Mouse (Mus musculus) kidney, postnatal 36 days (tissue): ENCODE measurements around the gene Slc25a42.
"Not testable (repeated sequence)": the region's sequence is repeated elsewhere in the genome, so short reads cannot be mapped to it uniquely, and the experiment has no call there.

Source experiments
- DNase-seq, 2 experiments: peaks; one replicate each; pipeline ENCODE4 v3.0.0; 2021 to 2022; ENCODE audit warnings: mixed read lengths in 2 of 2

The Slc25a42 gene

GRCm38 (mm10) chr8:70212112-70213055 is at the start of gene Slc25a42:
TSS of gene Slc25a42 (minus strand) at chr8:70212305.
- peak; percentile 98 to 100 for DNase-seq

DNA sequence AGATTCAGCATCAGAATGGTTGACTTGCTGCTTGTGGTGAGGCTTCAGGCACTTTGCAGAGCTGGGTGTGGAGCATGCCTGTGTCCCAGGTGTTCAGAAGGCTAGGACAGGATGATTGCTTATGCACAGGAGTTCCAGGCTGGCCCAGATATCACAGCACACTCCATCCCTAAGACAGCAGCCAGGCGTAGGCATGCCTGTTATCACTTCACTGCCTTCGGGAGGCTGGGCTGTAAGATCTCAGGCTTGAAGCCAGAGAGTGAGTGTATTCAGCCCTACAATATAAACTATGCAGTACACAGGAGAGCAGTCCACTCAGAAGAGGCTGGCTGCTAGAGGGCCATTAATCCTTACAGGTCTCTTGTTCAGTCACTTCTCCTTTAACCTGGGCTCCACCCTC is 46.9 kb upstream of the Slc25a42 start:
- DNase-seq, result no peak

DNA sequence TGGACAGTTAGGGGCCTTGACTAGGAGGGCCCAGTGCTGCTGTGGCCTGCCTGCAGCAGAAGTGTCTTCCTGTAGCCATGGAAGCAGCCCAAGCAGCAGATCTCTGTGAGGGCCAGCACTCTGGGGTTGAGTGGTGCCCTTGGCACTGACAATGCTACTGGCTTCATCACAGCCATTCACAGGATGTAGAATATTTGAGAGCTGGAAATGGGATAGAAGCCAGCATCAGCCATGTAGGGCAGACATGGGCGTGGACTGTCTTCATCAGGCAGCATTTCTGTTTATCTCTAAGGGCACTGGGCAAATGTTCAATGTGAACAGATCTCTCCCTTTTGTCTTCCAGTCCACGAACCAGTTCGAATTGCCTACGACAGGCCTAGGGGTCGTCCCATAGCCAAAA is 46.5 kb upstream of the Slc25a42 start:
- DNase-seq, result no peak

DNA sequence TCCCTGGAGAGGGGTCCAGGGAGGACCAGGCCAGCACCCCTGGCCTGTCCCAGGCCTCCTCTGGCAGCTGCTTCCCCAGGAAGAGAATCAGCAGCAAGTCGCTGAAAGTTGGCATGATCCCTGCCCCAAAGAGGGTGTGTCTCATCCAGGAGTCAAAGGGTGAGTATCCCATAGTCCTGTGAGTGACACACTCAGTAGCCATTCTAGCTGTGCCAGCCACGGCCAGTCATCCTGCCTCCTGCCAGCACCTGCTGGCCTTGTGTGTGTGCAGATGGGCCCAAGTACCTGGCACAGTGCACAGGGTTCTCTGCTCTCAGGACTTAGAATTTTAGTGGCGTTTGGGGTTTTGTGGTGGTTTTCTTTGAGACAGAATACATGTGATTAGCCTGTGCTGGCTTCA is 45.4 kb upstream of the Slc25a42 start:
- DNase-seq, result no peak

DNA sequence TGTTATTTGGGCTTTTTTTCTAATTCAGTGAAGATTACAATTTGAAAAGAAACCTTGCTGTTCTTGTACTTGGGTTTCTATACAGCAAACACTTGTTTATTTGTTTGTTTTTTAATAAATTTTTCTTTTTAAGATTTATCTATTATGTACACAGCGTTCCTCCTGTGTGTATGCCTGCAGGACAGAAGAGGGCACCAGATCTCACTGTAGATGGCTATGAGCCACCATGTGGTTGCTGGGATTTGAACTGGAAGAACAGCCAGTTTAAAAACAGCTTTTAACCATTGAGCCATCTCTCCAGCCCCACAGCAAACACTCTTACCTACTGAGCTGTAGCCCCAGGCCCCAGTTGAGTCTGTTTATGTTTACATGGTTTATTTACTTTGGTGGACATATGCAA is 42.5 kb upstream of the Slc25a42 start:
- DNase-seq, result no peak

GRCm38 (mm10) chr8:70247841-70248240 is 35.7 kb upstream of the Slc25a42 start:
- DNase-seq, result no peak

GRCm38 (mm10) chr8:70246622-70247021 is 34.5 kb upstream of the Slc25a42 start:
- DNase-seq, result no peak

DNA sequence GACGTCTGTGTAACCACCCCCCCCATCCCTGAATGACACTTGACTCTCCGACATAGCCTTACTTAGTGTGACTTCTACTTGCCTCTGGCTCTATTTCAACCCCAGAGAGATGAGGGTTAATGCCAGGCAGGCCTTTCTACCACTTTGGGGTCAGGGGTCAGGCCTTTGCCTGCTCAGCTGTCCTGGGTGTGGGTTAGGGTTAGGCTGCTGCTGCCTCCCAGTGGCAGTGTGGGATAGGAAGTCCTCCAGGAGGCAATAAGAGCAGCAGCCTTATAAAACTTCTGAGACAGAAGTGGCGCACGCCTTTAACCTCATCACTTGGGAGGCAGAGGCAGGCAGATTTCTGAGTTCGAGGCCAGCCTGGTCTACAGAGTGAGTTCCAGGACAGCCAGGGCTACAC is 28.5 kb upstream of the Slc25a42 start:
- DNase-seq, result peak in 1 of 2 experiments; percentile 51

DNA sequence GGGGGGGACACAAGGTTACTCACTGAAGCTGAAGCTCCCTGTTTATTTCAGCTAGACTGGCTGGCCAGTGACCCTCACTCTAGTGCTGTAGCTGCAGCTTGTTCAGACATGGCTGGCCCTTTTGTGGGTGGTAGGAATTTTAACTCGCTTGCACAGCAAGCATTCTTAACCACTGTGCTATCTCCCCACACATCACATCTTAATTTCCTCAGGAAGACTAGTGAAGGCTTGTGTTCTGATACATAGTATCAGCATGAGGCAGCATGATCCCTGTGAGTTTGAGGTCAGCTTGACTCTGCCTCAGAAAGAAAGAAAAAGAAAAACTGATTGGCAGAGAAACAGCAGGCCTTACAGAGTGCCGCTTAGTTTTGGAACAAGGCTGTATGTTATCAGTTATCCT is 25.7 kb upstream of the Slc25a42 start:
- no peak for DNase-seq

GRCm38 (mm10) chr8:70234781-70235128 is 22.6 kb upstream of the Slc25a42 start:
- DNase-seq, result no peak

DNA sequence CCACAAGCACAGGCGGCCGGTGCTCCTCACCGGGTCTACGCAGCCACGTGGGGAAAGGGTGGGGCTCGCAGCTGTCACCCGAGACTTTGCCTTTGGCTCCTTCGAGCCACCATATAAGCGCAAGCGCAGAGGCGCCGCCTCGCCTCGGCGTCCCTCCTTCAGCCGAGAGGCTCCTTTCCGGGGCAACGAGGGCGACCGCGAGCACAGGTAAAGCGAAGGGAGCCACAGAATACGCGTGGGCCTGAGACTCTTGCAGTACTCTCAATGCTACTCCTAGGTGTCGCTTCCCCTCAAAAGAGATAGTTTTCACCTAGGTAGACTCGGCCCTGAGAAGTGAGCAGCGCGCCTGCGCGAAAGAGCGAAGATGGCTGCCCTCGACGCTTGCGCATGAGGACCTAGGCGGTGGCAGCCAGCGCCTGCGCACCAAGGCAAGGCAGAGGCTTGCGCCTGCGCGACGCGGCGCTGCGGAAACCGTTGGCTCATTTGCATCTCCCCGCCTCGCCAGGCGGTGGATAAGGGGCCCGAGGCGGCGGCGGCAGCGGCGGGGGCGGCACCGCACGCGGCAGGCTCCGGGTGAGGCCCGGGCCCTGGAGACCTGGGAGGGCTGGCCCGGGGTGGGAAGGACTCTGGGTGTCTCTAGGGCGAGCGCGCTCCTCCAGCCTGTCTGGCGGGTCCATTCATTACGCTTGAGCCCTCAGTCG is 22.1 kb upstream of the Slc25a42 start, which contains the start of the genes Sugp2 and Armc6:
TSS of gene Sugp2 (plus strand) at position 147 of the 701 bp plus-strand sequence.
TSS of gene Armc6 (minus strand) at position 387 of the 701 bp plus-strand sequence.
- peak; percentile 96 to 97 for DNase-seq

- DNase-seq, result no peak
Measured at GRCm38 (mm10) chr8:70233606-70234005, 21.5 kb upstream of the Slc25a42 start.

- DNase-seq, result no peak
Measured at GRCm38 (mm10) chr8:70230837-70231236, 18.7 kb upstream of the Slc25a42 start.

- no peak for DNase-seq
Measured at GRCm38 (mm10) chr8:70227997-70228396, 15.9 kb upstream of the Slc25a42 start.

GRCm38 (mm10) chr8:70223341-70223740 is 11.2 kb upstream of the Slc25a42 start:
- peak; percentile 86 to 87 for DNase-seq

DNA sequence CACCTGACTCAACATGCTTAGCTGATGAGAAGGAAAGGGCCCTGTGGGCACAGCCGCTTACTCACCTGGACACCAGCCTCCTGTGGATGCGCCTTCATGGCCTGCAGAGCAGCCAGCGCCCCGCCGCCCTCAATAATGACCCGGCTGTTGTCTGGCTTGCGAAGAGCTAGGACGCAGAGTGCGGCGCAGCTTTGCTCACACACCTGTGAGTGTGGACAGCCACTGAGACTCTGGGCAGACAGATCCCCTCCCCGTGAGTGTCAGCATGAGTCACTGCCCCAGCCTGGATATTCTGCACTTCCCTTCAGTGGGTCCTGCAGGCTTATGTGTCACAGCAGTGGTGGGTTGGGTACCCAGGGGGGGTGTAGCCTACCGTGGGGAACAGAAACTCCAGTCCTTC is 9.9 kb upstream of the Slc25a42 start:
- DNase-seq, result no peak

DNA sequence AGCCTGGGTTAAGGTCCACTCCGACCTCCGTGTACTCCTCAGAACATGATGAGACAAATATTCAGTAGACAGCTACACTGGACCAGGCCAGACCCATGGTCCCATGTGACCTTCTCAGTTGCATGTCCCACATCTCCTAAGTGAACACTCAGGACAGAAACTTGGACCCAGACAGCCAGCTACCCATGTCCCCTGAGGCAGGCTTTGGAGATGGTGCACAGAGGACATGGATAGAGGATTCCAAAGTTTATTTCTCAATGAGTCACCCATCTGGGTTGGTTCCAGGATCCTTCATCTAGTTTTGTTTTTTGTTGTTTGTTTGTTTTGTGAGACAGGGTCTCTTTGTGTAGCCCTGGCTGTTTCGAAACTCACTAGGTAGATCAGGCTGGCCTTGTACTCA is 8.8 kb upstream of the Slc25a42 start:
- no peak for DNase-seq

GRCm38 (mm10) chr8:70220236-70220840 is 8.2 kb upstream of the Slc25a42 start:
- peak; percentile 84 for DNase-seq

GRCm38 (mm10) chr8:70219107-70219684 is 7.1 kb upstream of the Slc25a42 start:
- peak; percentile 49 to 80 for DNase-seq

DNA sequence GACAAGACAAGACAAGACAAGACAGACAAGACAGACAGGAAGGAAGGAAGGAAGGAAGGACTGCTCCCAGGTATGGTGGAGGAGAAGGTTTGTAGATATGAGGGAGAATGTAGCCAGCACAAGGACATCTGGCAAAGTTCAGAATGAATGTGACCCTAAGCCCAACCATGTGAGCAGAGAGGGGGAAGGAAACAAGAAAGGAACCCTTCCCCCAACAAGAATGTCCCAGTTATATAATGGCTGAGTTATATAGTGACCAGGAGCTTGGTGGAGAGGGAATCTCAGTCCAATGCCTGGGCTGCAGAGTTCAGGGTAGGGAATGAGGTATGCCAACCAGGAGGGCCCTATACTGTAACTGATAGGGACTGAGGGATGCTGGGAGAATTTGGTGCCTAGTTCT is 5.3 kb upstream of the Slc25a42 start:
- DNase-seq, result peak; percentile 62 to 90

DNA sequence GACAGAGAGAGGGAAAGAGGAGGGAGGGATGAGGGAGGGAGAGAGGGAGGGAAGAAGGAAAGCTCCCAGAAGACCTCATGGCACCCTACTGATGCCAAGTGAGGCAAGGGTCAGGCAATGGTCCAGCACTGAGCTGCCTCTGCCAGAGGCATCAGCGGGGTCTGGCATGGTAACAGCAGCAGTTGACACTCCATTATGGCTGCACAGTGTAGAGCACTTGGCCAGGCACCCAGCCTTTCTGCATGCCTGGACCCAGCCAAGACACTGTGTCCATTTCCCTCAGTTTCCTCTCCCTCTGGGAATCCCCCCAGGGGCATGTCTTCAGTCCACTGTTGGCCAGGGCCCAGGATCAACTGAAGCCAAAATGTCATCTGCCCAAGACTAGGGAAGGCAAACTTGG is 4.5 kb upstream of the Slc25a42 start:
- DNase-seq, result peak; percentile 91 to 95

DNA sequence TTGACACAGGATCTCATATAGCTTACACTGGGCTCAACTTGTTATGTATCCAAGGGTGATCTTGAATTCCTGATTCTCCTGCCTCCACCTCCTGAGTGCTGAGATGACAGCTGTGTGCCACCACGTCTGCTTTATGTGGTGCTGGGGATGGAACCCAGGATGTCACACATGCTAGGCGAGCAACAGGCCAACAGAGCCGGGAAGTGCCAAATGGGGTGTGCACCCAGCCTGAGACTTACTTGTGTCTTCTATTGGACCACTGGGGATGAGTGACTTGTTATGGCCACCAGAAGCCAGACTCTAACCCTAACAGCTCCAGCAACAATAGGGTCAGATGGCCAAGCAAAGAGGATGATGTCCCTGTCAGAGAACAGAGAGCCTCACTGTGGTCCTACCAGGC is 4.1 kb upstream of the Slc25a42 start:
- DNase-seq, result not testable (repeated sequence)

GRCm38 (mm10) chr8:70215092-70215491 is 3.0 kb upstream of the Slc25a42 start:
- no peak for DNase-seq
